Mouse (Mus musculus): ENCODE data around the gene Trim72. TPM values are rescaled to one million over a fixed set of nuclear protein-coding genes. Genes with fewer than 3 reads are reported as not detected.
A peak's percentile ranks its signal among the peaks of the same experiment; 100 is the strongest.

Trim72 gene
- polyA plus RNA-seq (2014; fragmentation: Nextera tagmentation; extraction: Ambion mirVana), result 0.19 TPM in 1 of 2 replicates, not detected in the other

DNA sequence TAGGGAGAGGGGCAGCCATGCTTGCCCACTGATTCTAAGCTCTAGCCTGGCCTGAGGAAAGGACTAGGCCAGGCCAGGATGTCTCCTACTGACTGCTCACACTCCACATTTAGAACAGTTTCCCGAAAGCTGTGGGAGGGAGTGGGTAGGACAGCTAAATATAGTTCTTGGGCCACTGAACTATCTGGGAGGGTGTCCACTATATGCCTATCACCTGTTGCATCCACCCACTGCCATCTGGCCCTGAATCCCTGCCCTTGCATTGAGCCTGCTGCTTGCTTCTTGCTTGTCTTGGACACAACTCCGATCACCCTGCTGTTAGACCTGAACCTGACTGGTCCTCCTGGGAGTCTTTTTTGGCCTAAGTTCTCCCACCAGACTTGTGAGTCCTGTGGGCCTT lies at the start of gene Trim72:
TSS of gene Trim72 (plus strand) at position 262 of the 400 bp plus-strand sequence.
- Histone ChIP-seq H3K27ac (ENCODE audit: low read length) (peak within 1 kb of the TSS; percentile 66; the same call in 1 of the 2 replicates), H3K4me1 (ENCODE audit: control insufficient read depth, insufficient read depth, low read length) (peaks cover 6% of the 10 kb centered on the region; the same call in 1 of the 2 replicates), H3K4me2 (replicated peaks; ENCODE audit: low read depth, low read length) (peak within 1 kb of the TSS; percentile 38), H3K9me3 (ENCODE audit: control insufficient read depth, low read depth, low read length) (no peaks in the 10 kb centered on the region), H3K27me3 (ENCODE audit: control insufficient read depth, insufficient read depth, low read length) (no peaks in the 10 kb centered on the region), H3K4me3 (ENCODE audit: low read depth, low read length) (no peak within 1 kb of the TSS), H3K36me3 (ENCODE audit: control insufficient read depth, insufficient read depth, low read length) (no peaks in the 10 kb centered on the region), H3K9ac (replicated peaks; ENCODE audit: low read depth, low read length) (0 out of 2 replicates have a peak within 1 kb of the TSS, but pooled peaks have one; percentile 2)
- no peak for ATAC-seq (ENCODE audit: insufficient number of reproducible peaks, insufficient read depth, low FRiP score, low read depth)
- WGBS, result 91% methylated on average over 2 of the region's 2 CpGs

DNA sequence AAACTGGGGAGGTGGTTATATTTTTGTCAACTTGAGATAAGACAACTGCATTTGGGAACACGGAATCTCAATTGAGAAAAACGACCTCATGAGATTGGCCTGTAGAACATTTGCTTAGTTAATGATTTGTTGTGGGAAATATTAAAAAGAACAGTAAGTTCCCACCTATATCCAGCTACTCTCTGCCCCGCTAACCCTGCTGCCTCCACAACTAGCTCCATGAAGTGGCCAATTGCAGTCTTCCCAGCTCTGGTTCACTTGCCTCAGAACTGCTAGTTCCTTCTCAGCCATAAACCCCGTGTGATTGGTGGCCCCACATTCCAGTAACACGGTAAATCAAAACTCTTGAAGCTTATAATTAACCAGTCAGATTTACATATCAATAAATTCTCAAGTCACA lies 44.4 kb upstream of the Trim72 start:
- Histone ChIP-seq H3K9ac (replicated peaks; ENCODE audit: low read depth, low read length) (no peak overlapping the region), H3K4me2 (replicated peaks; ENCODE audit: low read depth, low read length) (no peak overlapping the region), H3K4me1 (ENCODE audit: control insufficient read depth, insufficient read depth, low read length) (no peaks in the 10 kb centered on the region), H3K36me3 (ENCODE audit: control insufficient read depth, insufficient read depth, low read length) (no peaks in the 10 kb centered on the region), H3K27me3 (ENCODE audit: control insufficient read depth, insufficient read depth, low read length) (no peaks in the 10 kb centered on the region), H3K27ac (ENCODE audit: low read length) (no peak overlapping the region), H3K9me3 (ENCODE audit: control insufficient read depth, low read depth, low read length) (no peaks in the 10 kb centered on the region), H3K4me3 (ENCODE audit: low read depth, low read length) (no peak overlapping the region)
- WGBS, result 61% methylated on average over 5 of the region's 5 CpGs
- ATAC-seq (ENCODE audit: insufficient number of reproducible peaks, insufficient read depth, low FRiP score, low read depth), result no peak

DNA sequence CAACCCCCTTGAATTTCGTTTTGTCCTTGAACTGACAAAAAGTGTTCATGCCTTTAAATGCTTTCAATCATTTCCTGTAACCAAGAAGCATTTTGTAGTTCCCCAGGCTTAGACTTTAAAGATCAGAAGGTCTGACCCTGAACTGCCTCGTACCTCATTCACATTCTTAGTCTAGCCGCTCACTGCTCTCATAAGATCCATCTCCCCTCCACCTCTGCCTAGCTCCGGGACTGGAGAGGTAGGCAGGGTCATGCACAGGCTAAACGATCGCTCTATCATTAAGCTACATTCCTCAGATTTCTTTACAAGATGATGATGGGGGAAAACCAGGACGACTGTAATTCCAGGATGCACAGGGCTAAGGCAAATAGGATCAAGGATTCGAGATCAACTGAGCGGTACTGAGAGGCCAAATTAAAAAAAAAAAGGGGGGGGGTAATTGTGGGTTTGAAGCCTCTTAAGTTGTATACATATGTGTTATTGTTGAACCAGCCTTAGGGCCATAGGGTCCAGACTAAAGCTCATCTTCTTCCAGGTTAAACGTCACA lies 37.3 kb upstream of the Trim72 start:
- Histone ChIP-seq H3K36me3 (ENCODE audit: control insufficient read depth, insufficient read depth, low read length) (peaks cover 16% of the 10 kb centered on the region), H3K4me1 (ENCODE audit: control insufficient read depth, insufficient read depth, low read length) (peaks cover 4% of the 10 kb centered on the region), H3K9ac (replicated peaks; ENCODE audit: low read depth, low read length) (peak overlapping the region; percentile 92), H3K27ac (ENCODE audit: low read length) (peak overlapping the region; percentile 96), H3K4me3 (ENCODE audit: low read depth, low read length) (peak overlapping the region; percentile 96), H3K4me2 (replicated peaks; ENCODE audit: low read depth, low read length) (peak overlapping the region; percentile 49), H3K9me3 (ENCODE audit: control insufficient read depth, low read depth, low read length) (no peaks in the 10 kb centered on the region), H3K27me3 (ENCODE audit: control insufficient read depth, insufficient read depth, low read length) (no peaks in the 10 kb centered on the region)
- ATAC-seq (ENCODE audit: insufficient number of reproducible peaks, insufficient read depth, low FRiP score, low read depth), result no peak
- WGBS, result 4% methylated on average over 10 of the region's 10 CpGs

DNA sequence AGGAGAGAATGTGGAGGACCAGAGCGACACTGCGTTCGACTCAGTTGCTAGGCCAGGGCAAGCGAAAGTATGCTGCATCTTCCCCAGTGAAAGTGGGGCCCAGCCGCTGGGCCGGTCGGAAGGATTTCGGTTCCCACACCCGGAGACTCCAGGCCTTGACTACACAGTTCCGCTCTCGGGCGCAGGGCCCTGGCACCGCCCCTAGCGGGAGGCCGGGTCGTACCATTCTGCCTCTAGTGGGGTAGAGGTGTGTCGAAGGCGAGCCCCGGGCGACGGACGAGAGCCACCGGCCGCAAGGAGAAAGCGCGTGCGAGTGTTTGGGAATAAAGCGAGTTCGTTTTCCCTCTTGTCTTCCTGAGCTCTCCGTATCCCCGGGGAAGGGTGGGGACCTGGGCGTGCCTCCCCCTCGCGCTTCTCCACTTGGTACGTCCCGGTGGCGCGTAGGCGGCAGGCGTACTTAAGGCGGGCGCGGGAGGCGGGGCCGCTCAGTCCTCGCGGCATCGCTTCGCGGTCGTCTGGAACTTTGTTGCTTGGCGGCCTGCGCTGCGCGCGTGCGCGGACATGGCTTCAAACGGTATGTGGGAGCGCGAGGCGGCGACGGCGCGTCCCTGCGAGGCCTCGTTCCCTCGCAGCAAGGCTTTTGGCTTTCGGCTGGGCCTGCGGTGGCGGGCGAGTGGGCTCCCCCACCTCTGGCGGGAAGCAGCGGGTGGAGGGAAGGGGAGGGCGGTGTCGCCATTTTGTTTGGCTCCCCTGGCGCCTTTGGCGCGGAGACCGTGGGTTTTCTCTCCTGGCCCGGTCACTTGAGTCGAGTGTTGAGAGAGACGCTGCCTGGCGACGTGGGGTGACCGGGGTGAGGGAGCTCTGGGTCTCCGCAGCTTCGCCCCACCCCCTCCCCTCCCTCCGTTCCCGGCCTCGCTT lies 36.5 kb upstream of the Trim72 start, which contains the start of gene Fus:
TSS of gene Fus (plus strand) at position 454 of the 918 bp plus-strand sequence.
- Histone ChIP-seq H3K27ac (ENCODE audit: low read length) (peak within 1 kb of the TSS; percentile 96), H3K27me3 (ENCODE audit: control insufficient read depth, insufficient read depth, low read length) (no peaks in the 10 kb centered on the region), H3K9ac (replicated peaks; ENCODE audit: low read depth, low read length) (peak within 1 kb of the TSS; percentile 92), H3K36me3 (ENCODE audit: control insufficient read depth, insufficient read depth, low read length) (peaks cover 24% of the 10 kb centered on the region), H3K4me1 (ENCODE audit: control insufficient read depth, insufficient read depth, low read length) (peaks cover 4% of the 10 kb centered on the region), H3K4me2 (replicated peaks; ENCODE audit: low read depth, low read length) (peak within 1 kb of the TSS; percentile 84), H3K9me3 (ENCODE audit: control insufficient read depth, low read depth, low read length) (no peaks in the 10 kb centered on the region), H3K4me3 (ENCODE audit: low read depth, low read length) (peak within 1 kb of the TSS; percentile 96)
- peak; percentile 94 for ATAC-seq (ENCODE audit: insufficient number of reproducible peaks, insufficient read depth, low FRiP score, low read depth)
- under 1% methylated on average over 89 of the region's 92 CpGs for WGBS

DNA sequence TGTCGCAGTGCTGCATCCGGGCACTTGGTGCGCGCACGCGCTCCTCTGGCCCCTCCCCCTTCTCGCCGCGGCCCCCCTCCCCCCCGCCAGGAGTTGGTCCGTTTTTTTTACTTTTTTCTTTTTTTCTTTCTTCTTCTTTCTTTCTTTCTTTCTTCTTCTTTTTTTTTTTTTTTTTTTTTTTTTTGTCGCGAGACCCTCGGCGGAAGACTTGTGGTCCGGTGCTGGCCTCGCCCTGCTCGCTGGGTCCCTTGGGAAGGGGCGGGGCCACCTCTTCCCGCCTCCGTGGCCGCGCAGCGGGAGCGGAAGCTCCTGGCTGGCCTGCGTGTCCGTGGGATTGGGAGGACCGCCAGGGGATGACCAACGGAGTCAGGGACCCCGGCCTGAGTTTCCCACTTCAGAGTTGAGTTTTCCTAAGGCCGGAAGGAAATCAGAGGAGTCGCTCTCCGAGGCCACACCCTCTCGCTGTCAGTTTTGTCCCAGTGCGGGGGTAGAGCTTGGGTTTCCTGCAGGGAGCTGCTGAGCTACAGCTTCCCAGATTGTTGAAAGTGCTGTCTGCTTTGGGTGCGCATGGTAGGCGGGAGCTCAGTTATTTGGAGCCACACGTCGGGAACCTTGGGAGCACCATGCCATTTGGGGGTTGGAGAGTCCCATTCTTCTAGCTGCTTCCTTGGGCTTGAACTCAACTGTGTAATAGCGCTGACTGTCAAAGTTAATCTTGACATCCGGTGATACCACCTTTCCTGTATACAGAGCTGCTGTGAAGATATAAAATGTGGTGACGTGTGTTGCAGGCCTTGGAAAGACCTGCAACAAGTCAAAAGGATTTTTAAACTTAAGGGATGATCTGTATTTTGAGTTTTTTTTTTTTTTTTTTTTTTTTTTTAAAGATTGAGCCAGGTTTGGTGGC lies 35.6 kb upstream of the Trim72 start:
- H3K9me3 ChIP-seq (ENCODE audit: control insufficient read depth, low read depth, low read length), result no peaks in the 10 kb centered on the region
- H3K9ac ChIP-seq (replicated peaks; ENCODE audit: low read depth, low read length), result peak overlapping the region; percentile 92
- no peaks in the 10 kb centered on the region for H3K27me3 ChIP-seq (ENCODE audit: control insufficient read depth, insufficient read depth, low read length)
- ATAC-seq (ENCODE audit: insufficient number of reproducible peaks, insufficient read depth, low FRiP score, low read depth), result peak; percentile 69; the same call in 1 of the 2 replicates
- under 1% methylated on average over 42 of the region's 42 CpGs for WGBS
- H3K4me2 ChIP-seq (replicated peaks; ENCODE audit: low read depth, low read length), result peak overlapping the region; percentile 84
- H3K27ac ChIP-seq (ENCODE audit: low read length), result peak overlapping the region; percentile 96
- peak overlapping the region; percentile 96 for H3K4me3 ChIP-seq (ENCODE audit: low read depth, low read length)
- H3K36me3 ChIP-seq (ENCODE audit: control insufficient read depth, insufficient read depth, low read length), result peaks cover 34% of the 10 kb centered on the region
- peaks cover 4% of the 10 kb centered on the region for H3K4me1 ChIP-seq (ENCODE audit: control insufficient read depth, insufficient read depth, low read length)

DNA sequence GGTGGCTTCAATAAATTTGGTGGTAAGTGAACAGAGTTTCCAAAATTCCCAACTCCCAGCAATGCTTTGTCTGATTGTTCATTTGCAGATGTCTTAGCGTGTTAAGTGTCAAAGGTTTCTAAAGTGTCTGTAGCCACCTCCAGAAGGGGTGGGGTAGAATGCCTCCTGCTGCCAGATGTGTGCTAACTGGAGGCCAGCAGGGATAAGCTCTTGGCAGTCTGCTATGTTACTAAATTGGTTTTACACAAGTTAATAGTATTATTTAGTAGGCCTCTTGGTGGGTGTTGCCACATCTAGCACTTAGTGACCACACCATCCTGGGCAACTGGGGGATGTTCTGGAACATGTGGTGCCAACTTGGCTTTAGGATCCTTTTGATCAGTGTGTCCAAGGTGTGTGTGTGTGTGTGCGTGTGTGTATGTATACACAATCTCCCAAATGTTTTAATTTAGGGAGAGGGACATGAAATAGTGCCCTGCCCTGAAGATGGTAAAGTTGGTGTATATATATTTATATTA lies 29.3 kb upstream of the Trim72 start:
- no peaks in the 10 kb centered on the region for H3K4me1 ChIP-seq (ENCODE audit: control insufficient read depth, insufficient read depth, low read length)
- no peak overlapping the region for H3K27ac ChIP-seq (ENCODE audit: low read length)
- H3K4me3 ChIP-seq (ENCODE audit: low read depth, low read length), result no peak overlapping the region
- H3K36me3 ChIP-seq (ENCODE audit: control insufficient read depth, insufficient read depth, low read length), result peaks cover 96% of the 10 kb centered on the region
- H3K27me3 ChIP-seq (ENCODE audit: control insufficient read depth, insufficient read depth, low read length), result no peaks in the 10 kb centered on the region
- no peak overlapping the region for H3K9ac ChIP-seq (replicated peaks; ENCODE audit: low read depth, low read length)
- no peaks in the 10 kb centered on the region for H3K9me3 ChIP-seq (ENCODE audit: control insufficient read depth, low read depth, low read length)
- no peak for ATAC-seq (ENCODE audit: insufficient number of reproducible peaks, insufficient read depth, low FRiP score, low read depth)
- 87% methylated on average over 2 of the region's 2 CpGs for WGBS
- no peak overlapping the region for H3K4me2 ChIP-seq (replicated peaks; ENCODE audit: low read depth, low read length)

DNA sequence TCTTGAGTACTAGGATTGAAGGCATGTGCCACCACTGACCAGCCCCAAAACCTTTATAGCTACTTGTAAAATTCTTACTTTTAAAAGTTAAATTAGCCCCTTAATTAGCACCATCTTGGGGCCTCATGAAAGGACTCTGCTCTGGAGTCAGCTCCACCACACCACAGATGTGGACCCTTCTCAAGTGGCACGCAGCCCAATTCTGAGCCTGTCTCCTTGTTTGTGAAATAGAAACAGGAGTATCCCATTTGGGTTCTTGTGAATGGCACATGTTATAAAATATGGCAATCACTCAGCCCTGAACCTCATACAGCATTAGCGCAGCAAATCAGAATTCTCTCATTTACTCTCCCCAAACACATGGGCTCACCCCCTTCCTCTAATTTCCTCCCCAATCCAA lies 24.9 kb upstream of the Trim72 start:
- no peak for ATAC-seq (ENCODE audit: insufficient number of reproducible peaks, insufficient read depth, low FRiP score, low read depth)
- H3K9me3 ChIP-seq (ENCODE audit: control insufficient read depth, low read depth, low read length), result no peaks in the 10 kb centered on the region
- WGBS, result 94% methylated on average over 2 of the region's 2 CpGs
- H3K4me1 ChIP-seq (ENCODE audit: control insufficient read depth, insufficient read depth, low read length), result no peaks in the 10 kb centered on the region
- peaks cover 100% of the 10 kb centered on the region for H3K36me3 ChIP-seq (ENCODE audit: control insufficient read depth, insufficient read depth, low read length)
- no peak overlapping the region for H3K4me2 ChIP-seq (replicated peaks; ENCODE audit: low read depth, low read length)
- H3K27ac ChIP-seq (ENCODE audit: low read length), result no peak overlapping the region
- H3K9ac ChIP-seq (replicated peaks; ENCODE audit: low read depth, low read length), result no peak overlapping the region
- no peak overlapping the region for H3K4me3 ChIP-seq (ENCODE audit: low read depth, low read length)
- H3K27me3 ChIP-seq (ENCODE audit: control insufficient read depth, insufficient read depth, low read length), result no peaks in the 10 kb centered on the region

DNA sequence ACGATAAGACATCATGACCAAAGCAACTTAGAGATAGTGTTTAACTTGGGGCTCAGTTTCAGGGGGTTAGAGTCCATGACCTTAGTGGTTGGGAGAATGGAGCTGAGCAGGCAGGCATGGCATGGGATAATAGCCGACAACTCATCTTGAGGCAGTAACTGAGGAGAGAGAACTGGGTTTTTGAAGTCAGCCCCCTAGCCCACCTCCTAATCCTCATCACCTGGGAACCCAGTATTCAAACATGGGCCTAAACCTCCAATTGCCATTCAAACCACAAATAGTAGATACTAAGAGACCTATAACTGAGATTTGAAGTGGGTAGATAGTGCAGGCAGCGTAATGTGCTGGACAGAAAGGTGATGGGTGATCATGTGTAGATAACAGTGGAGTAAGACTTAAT lies 23.1 kb upstream of the Trim72 start:
- no peak overlapping the region for H3K9ac ChIP-seq (replicated peaks; ENCODE audit: low read depth, low read length)
- no peaks in the 10 kb centered on the region for H3K4me1 ChIP-seq (ENCODE audit: control insufficient read depth, insufficient read depth, low read length)
- WGBS, result 88% methylated on average over 3 of the region's 3 CpGs
- no peak overlapping the region for H3K27ac ChIP-seq (ENCODE audit: low read length)
- H3K4me3 ChIP-seq (ENCODE audit: low read depth, low read length), result no peak overlapping the region
- peaks cover 98% of the 10 kb centered on the region for H3K36me3 ChIP-seq (ENCODE audit: control insufficient read depth, insufficient read depth, low read length)
- H3K27me3 ChIP-seq (ENCODE audit: control insufficient read depth, insufficient read depth, low read length), result no peaks in the 10 kb centered on the region
- no peaks in the 10 kb centered on the region for H3K9me3 ChIP-seq (ENCODE audit: control insufficient read depth, low read depth, low read length)
- H3K4me2 ChIP-seq (replicated peaks; ENCODE audit: low read depth, low read length), result no peak overlapping the region
- ATAC-seq (ENCODE audit: insufficient number of reproducible peaks, insufficient read depth, low FRiP score, low read depth), result no peak

Data from stomach, embryonic 14.5 days (tissue).